Mouse (Mus musculus) adrenal gland, postnatal 25 days (tissue): ENCODE measurements around the gene Tbc1d10c. TPM values are rescaled to one million over a fixed set of nuclear protein-coding genes. Genes with fewer than 3 reads are reported as not detected.
A peak's percentile ranks its signal among the peaks of the same experiment; 100 is the strongest.

ENCODE experiments used
- DNase-seq: peaks from one replicate; pipeline ENCODE4 v3.0.0; 2021; ENCODE audit warnings: mixed read lengths
- long read RNA-seq: library from polyadenylated mRNA; stranded (forward); transcript quantifications from one replicate; pipeline ENCODE4 v2.0.0, GENCODE M21; 2021
- total RNA-seq: library from RNA; stranded (reverse); gene quantifications from 2 replicates; pipeline ENCODE4 v1.2.3, GENCODE M21; 2021

The Tbc1d10c gene
- 1.0 TPM in 1 of 2 replicates, not detected in the other for total RNA-seq
- long read RNA-seq, result 0 reads

DNA sequence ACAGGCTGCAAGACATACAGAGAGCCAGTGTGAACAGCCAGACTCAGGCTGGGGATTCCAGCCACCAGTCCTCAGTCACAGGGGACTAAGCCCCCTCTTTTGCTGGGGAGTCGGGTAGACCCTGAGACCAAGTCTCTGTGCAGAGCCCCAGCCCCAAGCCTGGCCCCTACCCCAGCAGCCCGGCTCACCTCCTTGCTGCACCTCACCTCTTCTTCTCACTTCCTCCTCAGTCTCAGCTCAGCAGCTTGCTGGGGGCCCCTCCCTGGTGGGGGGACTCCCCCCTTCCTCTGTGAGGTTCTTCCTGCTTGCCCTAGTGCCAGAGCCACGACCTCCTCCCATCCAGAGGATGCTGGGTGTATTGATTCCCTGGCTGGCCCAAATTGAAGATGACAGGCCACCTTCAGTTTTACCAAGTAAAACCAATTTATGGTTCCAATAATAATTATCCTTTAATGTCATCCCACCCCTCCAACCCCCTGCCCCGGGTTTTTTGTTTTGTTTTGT is at the start of gene Tbc1d10c:
Tbc1d10c (minus strand) TSS at position 454 of the 504 bp plus-strand sequence.
- DNase-seq, result no peak

GRCm38 (mm10) chr19:4240247-4240668 is 49.2 kb upstream of the Tbc1d10c start:
- DNase-seq, result no peak

DNA sequence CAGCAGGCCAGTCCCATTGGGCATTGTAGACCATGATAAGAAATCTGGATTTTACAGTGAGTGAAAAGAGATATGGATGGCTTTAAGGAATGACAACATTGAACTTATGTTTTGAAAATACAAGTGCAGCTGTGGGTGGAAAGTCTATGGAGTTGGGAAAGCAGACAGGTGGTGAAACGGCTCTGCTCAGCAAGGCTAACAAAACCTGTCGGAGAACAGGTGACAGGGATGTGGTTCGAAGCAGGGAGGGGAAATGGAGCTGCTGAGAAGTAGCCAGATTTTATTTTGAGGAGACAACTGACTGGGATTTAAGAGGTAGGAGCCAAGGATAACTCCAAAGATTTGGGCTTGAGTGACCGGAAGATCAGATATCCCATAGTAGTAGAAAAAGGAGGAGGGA is 43.5 kb upstream of the Tbc1d10c start:
- DNase-seq, result no peak

DNA sequence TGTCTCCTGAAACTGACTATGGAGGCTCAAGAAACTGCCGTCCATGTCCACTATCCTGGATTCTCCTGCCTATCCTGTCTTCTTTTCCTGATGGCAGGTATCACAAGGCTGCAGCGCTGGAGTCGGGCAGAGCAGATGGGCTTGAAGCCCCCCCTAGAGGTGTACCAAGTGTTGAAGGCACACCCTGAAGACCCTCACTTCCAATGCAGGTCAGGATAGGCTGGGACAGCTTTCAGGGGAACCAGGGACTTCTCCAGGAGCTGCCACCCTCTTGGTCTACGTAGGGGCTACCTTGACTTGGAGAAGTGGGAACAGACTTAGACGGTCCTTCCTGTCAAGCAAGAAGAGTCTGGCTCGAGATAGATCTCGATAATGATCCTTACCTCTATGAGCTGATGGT is 41.6 kb upstream of the Tbc1d10c start:
- no peak for DNase-seq

- DNase-seq, result no peak
These were observed 41.1 kb upstream of the Tbc1d10c start for GRCm38 (mm10) chr19:4232186-4232572.

GRCm38 (mm10) chr19:4231253-4232185 is 40.4 kb upstream of the Tbc1d10c start, which contains the start of gene Pold4:
TSS of gene Pold4 (plus strand) at chr19:4231899.
- DNase-seq, result peak; percentile 97

GRCm38 (mm10) chr19:4230415-4230814 is 39.3 kb upstream of the Tbc1d10c start:
- DNase-seq, result peak; percentile 64

DNA sequence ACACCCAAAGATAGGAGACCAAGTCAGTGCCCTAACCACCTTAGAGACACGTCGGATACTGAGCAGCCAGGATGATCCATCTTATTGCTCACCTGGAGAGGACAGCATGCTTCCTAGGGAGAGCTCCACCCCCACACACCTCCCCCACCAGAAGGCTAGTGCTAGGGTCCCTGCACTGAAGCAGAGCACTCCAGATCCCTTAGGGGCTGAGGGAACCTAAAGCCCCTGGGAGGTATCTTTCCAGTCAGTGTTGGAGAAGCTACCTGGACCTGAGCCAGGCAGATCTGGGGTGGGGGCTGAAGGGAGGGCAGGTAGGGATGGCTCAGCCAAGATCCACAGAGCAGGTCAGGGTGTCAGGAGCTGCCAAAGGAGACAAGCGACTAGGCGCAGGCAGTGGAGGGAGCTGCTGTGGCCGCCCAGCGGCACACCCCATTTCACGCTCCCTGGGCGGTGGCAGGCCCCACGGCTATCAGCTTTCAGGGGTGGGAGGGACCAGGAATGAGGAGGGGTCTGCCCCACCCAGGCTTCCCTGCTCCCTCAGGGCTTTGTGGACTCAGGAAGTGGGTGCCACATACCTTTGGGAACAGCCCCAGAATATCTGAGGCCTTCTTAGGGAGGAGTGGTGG is 38.5 kb upstream of the Tbc1d10c start:
- DNase-seq, result no peak

- no peak for DNase-seq
These were observed 37.8 kb upstream of the Tbc1d10c start for GRCm38 (mm10) chr19:4228891-4229290.

DNA sequence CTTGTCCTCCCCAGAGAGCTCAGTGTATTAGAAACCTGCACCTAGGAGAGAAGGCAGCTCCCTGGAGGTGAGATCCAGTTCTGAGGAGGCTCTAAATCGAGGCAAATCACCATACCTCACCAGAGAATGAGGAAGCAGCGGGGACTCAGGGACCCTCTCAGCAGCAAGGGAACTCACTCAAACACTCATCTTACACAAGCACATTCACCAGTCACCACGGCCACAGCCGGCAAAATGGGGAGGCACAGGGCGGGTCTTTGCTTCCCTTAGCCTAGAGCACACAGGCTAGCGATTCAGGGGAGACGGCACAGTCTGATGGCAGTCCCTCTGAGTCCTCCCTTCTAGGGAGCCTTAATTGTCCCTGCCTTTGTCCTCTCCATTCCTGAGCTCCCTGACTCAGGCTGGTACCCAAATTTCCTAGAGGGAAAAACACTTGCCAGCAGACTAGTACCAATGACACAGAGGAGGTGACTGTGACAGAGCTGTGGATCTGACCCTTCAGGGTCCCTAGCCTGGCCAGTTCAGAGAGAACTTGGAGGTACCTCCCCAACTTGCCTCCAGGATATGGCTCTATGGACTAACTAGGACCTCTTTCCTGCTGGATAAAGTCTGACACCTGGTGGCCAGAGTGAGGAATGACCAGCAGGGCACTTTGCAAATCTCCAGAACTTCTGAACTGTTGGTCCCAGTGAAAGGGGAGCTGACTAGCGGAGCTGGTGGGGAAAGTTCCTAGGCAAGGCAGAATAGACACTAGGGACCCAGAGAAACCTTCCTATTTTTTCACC is 37.0 kb upstream of the Tbc1d10c start:
- DNase-seq, result peak; percentile 56

DNA sequence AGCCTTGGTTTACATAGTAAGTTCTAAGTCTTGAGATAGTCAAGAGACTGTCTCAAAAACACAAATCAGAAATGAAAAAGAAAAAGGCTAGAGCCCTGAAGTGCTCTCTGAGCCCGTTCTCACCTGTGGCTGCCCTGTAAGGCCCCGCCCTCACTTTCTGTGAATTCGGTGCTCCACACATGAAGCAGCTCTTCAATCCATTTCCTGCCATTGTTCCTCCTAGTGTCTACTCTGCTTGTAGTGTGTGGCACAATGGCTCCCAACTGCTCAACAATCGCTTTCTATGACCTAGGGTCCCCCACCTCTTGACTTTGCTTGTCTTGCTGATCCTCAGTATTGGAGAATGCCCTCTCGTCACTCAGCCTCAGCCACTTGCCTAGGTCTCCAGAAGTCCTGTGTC is 36.4 kb upstream of the Tbc1d10c start:
- no peak for DNase-seq

- DNase-seq, result no peak
These were observed 35.7 kb upstream of the Tbc1d10c start for GRCm38 (mm10) chr19:4226779-4227178.

GRCm38 (mm10) chr19:4222165-4222564 is 31.1 kb upstream of the Tbc1d10c start:
- peak; percentile 54 for DNase-seq

- DNase-seq, result no peak
These were observed 30.1 kb upstream of the Tbc1d10c start for GRCm38 (mm10) chr19:4220957-4221743.

GRCm38 (mm10) chr19:4220416-4220815 is 29.3 kb upstream of the Tbc1d10c start:
- no peak for DNase-seq

- no peak for DNase-seq
These were observed 28.9 kb upstream of the Tbc1d10c start for GRCm38 (mm10) chr19:4219943-4220342.

DNA sequence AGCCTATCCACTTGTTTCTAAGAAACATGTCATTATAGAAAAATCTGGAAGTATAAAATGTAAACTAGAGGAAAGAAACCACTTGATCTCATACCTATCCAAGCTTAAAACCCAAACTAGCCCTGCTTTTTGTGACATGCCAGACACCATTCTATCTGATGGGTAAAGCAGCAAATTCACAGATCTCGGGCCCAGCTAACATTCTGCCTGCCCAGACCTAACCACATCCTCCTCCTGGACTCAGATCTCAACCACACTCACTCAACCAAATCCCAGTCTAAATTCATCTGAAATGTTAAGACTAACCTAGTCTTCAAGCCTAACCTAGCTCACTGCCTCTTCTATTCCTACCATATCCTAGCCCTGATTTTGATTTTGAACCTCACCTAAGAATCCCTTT is 27.7 kb upstream of the Tbc1d10c start:
- no peak for DNase-seq

- DNase-seq, result no peak
These were observed 27.2 kb upstream of the Tbc1d10c start for GRCm38 (mm10) chr19:4218293-4218692.

DNA sequence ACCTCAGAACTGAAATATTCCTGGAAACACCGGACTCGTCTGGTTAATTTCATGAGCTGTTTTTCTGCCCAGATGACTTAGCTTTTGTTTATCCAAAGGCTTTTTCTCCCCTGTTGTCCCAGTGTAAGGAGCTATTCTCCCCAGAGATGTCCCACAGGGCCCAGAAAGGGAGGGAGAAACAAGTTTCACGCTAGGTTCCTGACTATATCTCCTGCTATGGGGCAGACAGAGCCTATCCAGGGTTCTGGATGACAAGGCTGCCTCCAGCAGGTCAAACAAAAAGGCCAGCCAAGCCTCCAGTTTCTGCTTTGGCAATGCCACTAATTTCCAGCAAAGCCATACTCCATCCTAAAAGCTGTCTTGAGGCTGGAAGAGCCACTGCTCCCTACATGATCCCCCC is 26.8 kb upstream of the Tbc1d10c start:
- DNase-seq, result no peak

GRCm38 (mm10) chr19:4217140-4217539 is 26.1 kb upstream of the Tbc1d10c start:
- no peak for DNase-seq

DNA sequence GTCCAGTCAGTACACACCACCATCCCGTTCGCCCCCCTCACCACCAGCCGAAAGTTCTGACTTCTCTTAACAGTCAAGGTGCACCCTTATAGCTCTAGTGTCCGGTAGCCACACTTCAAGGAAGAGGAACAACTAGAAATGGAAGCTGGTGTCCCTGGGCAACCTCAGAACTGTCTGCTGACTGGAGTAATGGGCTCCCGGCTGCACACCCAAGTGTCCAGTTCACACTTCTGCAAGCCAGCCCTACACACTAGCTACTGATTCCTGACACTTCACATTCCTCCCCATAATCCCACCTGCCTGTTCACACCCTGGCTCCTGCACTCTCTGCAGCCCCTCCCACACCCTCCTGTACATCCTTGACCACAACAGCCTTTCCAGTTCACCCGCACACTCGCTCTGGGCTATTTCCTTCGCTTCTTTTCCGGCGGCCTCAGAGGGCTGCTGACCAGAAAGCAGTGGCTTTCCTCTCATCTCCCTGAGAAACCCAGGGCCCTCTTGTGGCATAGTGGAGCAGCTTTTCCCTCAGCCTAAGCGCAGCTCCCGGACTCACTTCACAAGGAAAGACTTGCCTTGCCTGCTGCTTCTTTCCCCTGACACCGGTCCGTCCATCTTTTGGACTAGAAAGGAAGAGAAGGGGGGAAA is 25.1 kb upstream of the Tbc1d10c start:
- DNase-seq, result peak; percentile 43
